Mouse (Mus musculus) lung, postnatal 0 days (tissue): ENCODE measurements at regions not wholly inside any gene's neighbourhood (a gene's known extent, or its start where the extent isn't known, plus 50 kb on each side); places are given as distances from the start of the nearest gene placed in this dataset.

Source experiments
- ATAC-seq: fragments of 200-750 bp; cut with Nextera tagmentation; 2 replicates; pipeline ENCODE4 v1.8.0; 2017; ENCODE audit warnings: moderate library complexity
- DNase-seq: peaks from one replicate; pipeline ENCODE4 v3.0.0-alpha.2; 2016; ENCODE audit warnings: low spot score
- H3K27ac ChIP-seq: fragments of 300-500 bp; sonication (generic); 2 replicates; pipeline ENCODE4 v1.5.1; 2014; ENCODE audit warnings: antibody characterized with exemption, mild to moderate bottlenecking, low read length, mixed read lengths
- H3K27me3 ChIP-seq: fragments of 300-500 bp; sonication (generic); replicated peaks from 2 replicates; pipeline ENCODE4 v1.6.1; 2014; ENCODE audit warnings: low read length, mixed read lengths; ENCODE audit not compliant: insufficient read depth
- H3K36me3 ChIP-seq: fragments of 300-500 bp; sonication (generic); 2 replicates; pipeline ENCODE4 v1.6.1; 2014; ENCODE audit warnings: low read length, mixed read lengths; ENCODE audit not compliant: insufficient read depth
- H3K4me1 ChIP-seq: fragments of 300-500 bp; sonication (generic); 2 replicates; pipeline ENCODE4 v1.6.1; 2014; ENCODE audit warnings: antibody characterized with exemption, low read depth, low read length, mixed read lengths; ENCODE audit not compliant: insufficient read depth
- H3K4me2 ChIP-seq: fragments of 300-500 bp; sonication (generic); replicated peaks from 2 replicates; pipeline ENCODE4 v1.6.1; 2014; ENCODE audit warnings: low read depth, mild to moderate bottlenecking, low read length, moderate library complexity, mixed read lengths
- H3K4me3 ChIP-seq: fragments of 300-500 bp; sonication (generic); 2 replicates; pipeline ENCODE4 v1.5.1; 2014; ENCODE audit warnings: low read depth, low read length
- H3K9ac ChIP-seq: fragments of 300-500 bp; sonication (generic); replicated peaks from 2 replicates; pipeline ENCODE4 v1.6.1; 2014; ENCODE audit warnings: low read depth, mild to moderate bottlenecking
- H3K9me3 ChIP-seq: fragments of 300-500 bp; sonication (generic); 2 replicates; pipeline ENCODE4 v1.6.1; 2016; ENCODE audit warnings: low read length, mixed read lengths
- CTCF ChIP-seq: IDR thresholded peaks from 2 replicates; pipeline ENCODE4 v1.5.1; 2016; ENCODE audit warnings: antibody characterized with exemption, mild to moderate bottlenecking
- EP300 ChIP-seq: IDR thresholded peaks from 2 replicates; pipeline ENCODE4 v1.6.1; 2016; ENCODE audit warnings: antibody characterized with exemption, mild to moderate bottlenecking, control low read depth
- WGBS: fragments of 180-500 bp; shearing (Covaris S2); extraction: QIAGEN DNeasy Blood & Tissue Kit; methylation state at CpG from one replicate; pipeline ENCODE4 v1.1.7; 2014; 5-methylcytosine and 5-hydroxymethylcytosine counted together

DNA sequence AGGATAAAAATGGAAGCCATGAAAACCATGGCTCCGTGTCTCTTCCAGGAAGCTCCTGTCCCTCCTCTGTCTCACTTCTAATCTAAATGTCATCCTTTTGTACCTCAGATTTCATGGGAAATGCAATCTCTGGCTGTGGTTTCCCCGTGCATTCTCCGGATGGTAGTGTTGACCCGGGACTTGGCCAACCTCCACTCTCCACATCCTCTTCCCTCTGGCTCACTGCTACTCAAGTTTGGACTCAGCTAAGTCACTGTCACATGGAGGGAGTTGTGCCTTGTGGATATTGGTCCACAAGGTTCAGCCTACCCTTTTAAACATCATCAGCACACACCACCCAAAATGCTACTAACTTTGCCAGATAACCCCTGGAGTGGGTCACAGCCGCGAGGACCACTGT lies 226.4 kb downstream of the Irs2 start:
- TF ChIP-seq CTCF (no peak), EP300 (no peak)
- Histone ChIP-seq H3K27ac (no peak overlapping the region), H3K36me3 (no peaks in the 10 kb centered on the region), H3K4me1 (no peaks in the 10 kb centered on the region), H3K9me3 (no peaks in the 10 kb centered on the region), H3K4me3 (no peak overlapping the region), H3K9ac (no peak overlapping the region), H3K4me2 (no peak overlapping the region), H3K27me3 (no peaks in the 10 kb centered on the region)
- WGBS = 80% methylated on average over 6 of the region's 6 CpGs
- ATAC-seq = no peak
- DNase-seq = no peak

- 85% methylated on average over 7 of the region's 7 CpGs for WGBS
- Histone ChIP-seq H3K4me1 (no peaks in the 10 kb centered on the region), H3K27me3 (no peaks in the 10 kb centered on the region), H3K36me3 (no peaks in the 10 kb centered on the region), H3K9me3 (no peaks in the 10 kb centered on the region), H3K4me3 (no peak overlapping the region), H3K9ac (no peak overlapping the region), H3K27ac (no peak overlapping the region), H3K4me2 (no peak overlapping the region)
- DNase-seq = no peak
- TF ChIP-seq EP300 (no peak), CTCF (no peak)
- ATAC-seq = no peak
Observed at GRCm38 (mm10) chr8:10779636-10780035, 228.6 kb downstream of the Irs2 start.

GRCm38 (mm10) chr8:10775202-10776010 lies 232.9 kb downstream of the Irs2 start:
- Histone ChIP-seq H3K4me1 (no peaks in the 10 kb centered on the region), H3K27me3 (no peaks in the 10 kb centered on the region), H3K27ac (no peak overlapping the region), H3K9me3 (no peaks in the 10 kb centered on the region), H3K36me3 (no peaks in the 10 kb centered on the region), H3K4me3 (no peak overlapping the region), H3K4me2 (no peak overlapping the region), H3K9ac (no peak overlapping the region)
- ATAC-seq (no peak), DNase-seq (no peak)
- no peak for TF ChIP-seq CTCF
- TF ChIP-seq EP300 = no peak
- 68% methylated on average over 8 of the region's 8 CpGs for WGBS

GRCm38 (mm10) chr8:10774778-10775177 lies 233.5 kb downstream of the Irs2 start:
- no peaks in the 10 kb centered on the region for H3K36me3 ChIP-seq
- H3K27ac ChIP-seq = no peak overlapping the region
- H3K4me2 ChIP-seq = no peak overlapping the region
- no peaks in the 10 kb centered on the region for H3K27me3 ChIP-seq
- no peaks in the 10 kb centered on the region for H3K9me3 ChIP-seq
- ATAC-seq = no peak
- DNase-seq = no peak
- TF ChIP-seq EP300 = no peak
- no peak for TF ChIP-seq CTCF
- no peak overlapping the region for H3K9ac ChIP-seq
- no peak overlapping the region for H3K4me3 ChIP-seq
- WGBS = 84% methylated on average over 3 of the region's 3 CpGs
- no peaks in the 10 kb centered on the region for H3K4me1 ChIP-seq

DNA sequence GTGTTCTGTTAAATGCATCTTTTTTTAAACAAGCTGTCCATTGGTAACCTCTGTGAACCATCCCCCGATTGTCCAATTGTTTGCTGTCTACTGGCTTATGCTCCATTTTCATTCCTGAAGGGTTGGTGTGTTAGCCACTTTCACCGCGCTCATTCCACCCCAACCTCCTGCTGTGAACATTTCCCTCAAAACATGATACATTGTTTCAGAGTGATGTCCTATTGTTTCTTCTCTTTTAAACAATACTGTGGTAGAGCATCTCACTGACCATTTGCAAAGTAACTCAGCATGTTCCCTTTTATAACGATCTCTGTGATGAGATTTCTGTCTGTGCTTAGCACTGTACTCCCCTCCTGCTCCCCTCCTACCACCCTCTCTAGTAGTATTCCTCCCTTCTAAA lies 240.1 kb downstream of the Irs2 start:
- ATAC-seq = no peak

DNA sequence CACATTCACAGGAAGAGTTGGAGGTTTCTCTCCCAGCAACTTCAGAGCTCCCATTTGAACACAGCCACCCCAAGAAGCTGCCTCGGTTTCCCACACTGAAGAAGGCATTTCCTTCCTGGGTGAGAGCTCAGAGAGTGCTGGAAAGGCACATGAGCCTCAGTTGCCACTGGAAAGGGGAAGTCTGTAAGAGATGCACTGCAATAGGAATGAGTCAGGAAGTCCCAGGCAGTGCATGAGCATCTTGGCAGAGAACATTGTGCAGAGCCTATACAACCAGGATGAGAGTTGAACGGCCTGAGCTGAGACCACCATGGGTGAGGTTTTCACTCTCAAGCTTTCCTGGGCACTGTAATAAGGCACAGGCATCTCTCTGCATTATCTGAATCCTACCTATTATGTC lies 244.4 kb downstream of the Irs2 start:
- TF ChIP-seq EP300 (no peak), CTCF (no peak)
- DNase-seq (no peak), ATAC-seq (no peak)
- Histone ChIP-seq H3K27ac (no peak overlapping the region), H3K4me2 (no peak overlapping the region), H3K9me3 (no peaks in the 10 kb centered on the region), H3K4me3 (no peak overlapping the region), H3K4me1 (no peaks in the 10 kb centered on the region), H3K36me3 (no peaks in the 10 kb centered on the region), H3K9ac (no peak overlapping the region), H3K27me3 (no peaks in the 10 kb centered on the region)
- 69% methylated on average over 2 of the region's 2 CpGs for WGBS

More for the DNA sequence above, 240.1 kb downstream of the Irs2 start:
- H3K9ac ChIP-seq = no peak overlapping the region
- TF ChIP-seq CTCF (no peak), EP300 (no peak)
- H3K36me3 ChIP-seq = no peaks in the 10 kb centered on the region
- DNase-seq = no peak
- no peak overlapping the region for H3K4me2 ChIP-seq
- no peak overlapping the region for H3K27ac ChIP-seq
- no peaks in the 10 kb centered on the region for H3K27me3 ChIP-seq
- no peak overlapping the region for H3K4me3 ChIP-seq
- no peaks in the 10 kb centered on the region for H3K9me3 ChIP-seq
- WGBS = 82% methylated on average over 4 of the region's 4 CpGs
- H3K4me1 ChIP-seq = no peaks in the 10 kb centered on the region
